Mouse (Mus musculus) testis, postnatal 14 days (tissue): ENCODE data around the gene Scaf1.

Source experiments
- DNase-seq: peaks from one replicate; pipeline ENCODE4 v3.0.0; 2021; ENCODE audit warnings: low spot score

The Scaf1 gene

DNA sequence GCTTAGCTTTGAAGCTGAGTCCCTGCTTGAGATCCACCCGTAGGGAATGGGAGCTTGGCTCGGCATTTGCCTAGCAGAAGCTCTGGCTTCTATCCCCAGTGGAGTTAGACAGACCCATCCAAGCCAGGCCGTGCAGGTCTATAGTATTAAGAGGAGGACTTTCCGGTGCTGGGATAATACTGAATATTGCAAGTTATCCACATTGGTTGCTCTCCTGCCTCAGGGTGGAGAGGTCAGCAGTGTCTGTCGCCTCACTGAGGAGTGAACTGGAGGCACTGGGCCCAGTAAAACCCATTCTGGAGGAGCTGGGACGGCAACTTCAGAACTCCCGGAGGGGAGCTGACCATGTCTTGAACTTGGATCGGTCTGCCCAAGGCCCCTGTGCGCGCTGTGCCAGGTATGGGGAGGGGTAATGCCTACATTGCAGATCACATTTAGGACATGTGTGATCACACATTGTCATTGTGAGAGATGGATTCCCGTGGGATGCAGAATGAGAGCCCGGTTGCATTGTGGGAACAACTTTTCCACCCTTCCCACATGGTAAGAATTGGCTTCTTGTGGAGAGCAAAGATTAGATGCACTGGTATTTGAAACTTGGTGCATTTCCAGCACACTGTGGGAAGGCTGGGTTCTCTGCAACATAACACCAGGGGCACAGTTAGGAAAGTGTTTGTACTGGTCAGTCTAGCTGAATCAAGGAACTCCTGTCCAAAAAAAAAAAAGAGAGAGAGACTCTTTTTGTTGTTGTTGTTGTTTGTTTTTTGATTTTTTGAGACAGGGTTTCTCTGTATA lies 61.9 kb downstream of the Scaf1 start:
- no peak for DNase-seq

DNA sequence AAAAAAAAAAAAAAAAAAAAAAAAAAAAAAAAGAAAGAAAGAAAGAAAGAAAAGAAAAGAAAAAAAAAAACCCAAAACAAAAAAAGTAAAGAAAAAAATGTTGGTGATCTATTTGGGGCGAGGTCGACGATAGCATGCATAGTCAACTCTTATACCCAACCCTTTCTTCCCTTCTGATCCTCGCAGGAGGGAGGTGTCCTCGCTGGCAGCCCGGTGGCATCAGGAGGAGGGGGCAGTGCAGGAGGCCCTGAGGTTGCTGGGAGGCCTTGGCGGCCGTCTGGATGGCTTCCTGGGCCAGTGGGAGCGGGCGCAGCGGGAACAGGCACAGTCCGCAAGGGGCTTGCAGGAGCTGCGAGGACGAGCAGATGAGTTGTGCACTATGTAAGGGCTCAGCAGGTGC lies 62.6 kb downstream of the Scaf1 start:
- no peak for DNase-seq
